Mouse (Mus musculus) heart, adult 10 weeks (tissue): ENCODE results near the gene Pklr. TPM values are rescaled to one million over a fixed set of nuclear protein-coding genes. Genes with fewer than 3 reads are reported as not detected.

Source experiments
- polyA plus RNA-seq: library from polyadenylated mRNA; stranded (reverse); fragments of 350-450 nt; fragmentation: Illumina TruSeq; extraction: RNeasy Lipid Tissue Mini Kit (QIAGEN cat#74804); gene quantifications from one replicate; pipeline ENCODE4 v1.2.3, GENCODE M21; 2014; ENCODE audit warnings: low read depth, low replicate concordance

Pklr gene
- polyA plus RNA-seq: not detected

GRCm38 (mm10) chr3:89135958-89136357 is at the start of gene Pklr:
Gene Pklr (plus strand): TSS chr3:89136142.

GRCm38 (mm10) chr3:89093175-89093574 is 42.8 kb upstream of the Pklr start, which contains the start of gene Rusc1:
Gene Rusc1 (minus strand): TSS chr3:89093311.

GRCm38 (mm10) chr3:89100811-89101210 is 35.1 kb upstream of the Pklr start, which contains the start of gene Gm43738:
Gene Gm43738 (minus strand): TSS chr3:89101099.

DNA sequence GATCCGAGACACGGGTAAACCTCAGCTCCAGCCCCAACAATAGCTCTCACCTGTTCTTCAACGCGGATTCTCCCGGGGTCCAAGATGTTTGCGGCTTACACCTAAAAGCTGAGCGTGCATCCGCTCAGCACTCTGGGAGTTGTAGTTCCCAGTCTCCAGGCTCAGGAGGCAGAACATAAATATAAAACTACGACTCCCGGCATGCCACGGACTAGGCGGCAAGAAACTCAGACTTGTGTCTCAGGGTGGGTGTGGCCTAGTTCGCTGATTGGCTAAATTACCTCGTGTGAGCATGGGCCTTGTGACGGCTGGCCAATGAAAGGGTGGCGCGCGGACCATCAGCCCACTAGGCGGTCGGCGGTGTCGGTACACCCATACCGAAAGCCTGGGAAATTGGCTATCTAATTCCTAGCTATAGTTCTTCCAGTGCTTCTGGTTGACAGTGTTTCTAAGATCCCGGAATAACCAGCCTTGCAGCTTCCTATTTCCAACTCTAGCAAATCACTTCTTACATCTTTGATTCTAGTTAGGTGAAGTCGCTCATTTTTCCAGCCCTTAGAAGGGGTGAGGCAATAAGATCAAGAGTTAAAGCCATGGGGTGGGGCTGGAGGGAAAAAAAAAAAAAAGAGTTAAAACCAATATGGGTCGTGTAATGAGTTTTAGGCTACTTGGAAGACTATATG is 34.0 kb upstream of the Pklr start, which contains the start of gene Fdps:
Gene Fdps (minus strand): TSS at position 148 of the 683 bp plus-strand sequence.

GRCm38 (mm10) chr3:89159616-89160344 is 23.8 kb downstream of the Pklr start, which contains the start of gene Hcn3:
Gene Hcn3 (minus strand): TSS chr3:89160196.

GRCm38 (mm10) chr3:89164506-89165267 is 28.7 kb downstream of the Pklr start, which contains the start of gene Clk2:
Gene Clk2 (plus strand): TSS chr3:89164795.

GRCm38 (mm10) chr3:89177242-89178106 is 41.5 kb downstream of the Pklr start, which contains the start of gene Scamp3:
Gene Scamp3 (plus strand): TSS chr3:89177473.

DNA sequence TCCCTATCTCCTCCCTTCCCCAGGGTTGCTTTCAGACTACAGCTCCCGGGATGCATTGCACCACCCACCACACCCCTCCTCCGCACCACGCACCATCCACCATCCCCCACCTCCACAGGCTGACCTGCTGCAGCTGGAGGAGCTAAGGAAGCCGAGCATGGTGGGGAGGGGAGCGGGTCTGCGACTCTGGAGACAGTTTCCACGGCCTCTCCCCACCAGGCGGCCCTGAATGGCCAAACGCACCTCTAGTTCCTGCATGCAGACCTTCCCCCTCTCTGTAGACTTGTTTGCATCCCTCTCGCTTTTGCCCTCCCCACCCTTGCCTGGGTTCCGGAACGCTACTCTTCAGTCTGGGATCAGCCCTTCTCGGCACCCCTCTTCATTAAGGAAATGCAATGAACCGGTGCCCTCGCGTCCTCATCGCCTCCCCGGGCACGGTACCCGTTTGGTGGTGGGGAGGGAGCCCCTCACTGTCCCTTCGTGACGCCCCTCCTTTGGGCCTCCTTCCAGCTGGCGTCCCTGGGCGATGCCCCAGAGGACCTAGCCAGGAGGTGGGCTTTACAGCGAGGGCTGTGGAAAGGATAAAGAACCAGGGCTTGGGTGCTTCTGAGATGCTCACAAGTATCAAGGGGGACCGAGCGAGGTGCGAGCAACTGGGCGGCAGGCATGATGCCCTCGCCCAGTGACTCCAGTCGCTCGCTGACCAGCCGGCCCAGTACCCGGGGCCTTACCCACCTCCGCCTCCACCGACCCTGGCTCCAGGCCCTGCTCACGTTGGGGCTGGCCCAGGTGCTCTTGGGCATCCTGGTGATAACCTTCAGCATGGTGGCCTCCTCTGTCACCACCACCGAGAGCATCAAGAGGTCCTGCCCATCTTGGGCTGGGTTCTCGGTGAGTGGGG is 47.4 kb downstream of the Pklr start, which contains the start of gene Fam189b:
Gene Fam189b (plus strand): TSS at position 86 of the 901 bp plus-strand sequence.

Other genes with a start within 250 kb of the Pklr start
- gene Msto1, start 222.1 kb upstream of the Pklr start, polyA plus RNA-seq: 15.1 TPM
- 20.1 TPM for gene Ash1l, start 185.5 kb upstream of the Pklr start, polyA plus RNA-seq
- 169 TPM for gene Dap3, start 185.0 kb upstream of the Pklr start, polyA plus RNA-seq
- 32.7 TPM for gene Rusc1, start 42.8 kb upstream of the Pklr start, polyA plus RNA-seq
- not detected for gene Gm43738, start 35.0 kb upstream of the Pklr start, polyA plus RNA-seq
- 25.7 TPM for gene Fdps, start 34.2 kb upstream of the Pklr start, polyA plus RNA-seq
- 0.73 TPM for gene Hcn3, start 24.1 kb downstream of the Pklr start, polyA plus RNA-seq
- gene Clk2, start 28.7 kb downstream of the Pklr start, polyA plus RNA-seq: 30.6 TPM
- gene Scamp3, start 41.3 kb downstream of the Pklr start, polyA plus RNA-seq: 52.7 TPM
- gene Fam189b, start 47.0 kb downstream of the Pklr start, polyA plus RNA-seq: 5.2 TPM
- 17.9 TPM for gene Gba, start 66.8 kb downstream of the Pklr start, polyA plus RNA-seq
- 12.0 TPM for gene Thbs3, start 79.0 kb downstream of the Pklr start, polyA plus RNA-seq
- gene Mtx1, start 90.9 kb downstream of the Pklr start, polyA plus RNA-seq: 78.4 TPM
- 0.18 TPM for gene Muc1, start 92.9 kb downstream of the Pklr start, polyA plus RNA-seq
- gene Krtcap2, start 109.8 kb downstream of the Pklr start, polyA plus RNA-seq: 57.1 TPM
- gene Trim46, start 110.2 kb downstream of the Pklr start, polyA plus RNA-seq: 1.0 TPM
- gene Dpm3, start 123.2 kb downstream of the Pklr start, polyA plus RNA-seq: 48.2 TPM
- 42.9 TPM for gene Slc50a1, start 134.4 kb downstream of the Pklr start, polyA plus RNA-seq
- gene Efna1, start 145.0 kb downstream of the Pklr start, polyA plus RNA-seq: 33.4 TPM
- gene Efna3, start 186.8 kb downstream of the Pklr start, polyA plus RNA-seq: not detected
- gene Efna4, start 201.9 kb downstream of the Pklr start, polyA plus RNA-seq: 0.37 TPM
- 92.6 TPM for gene Adam15, start 213.9 kb downstream of the Pklr start, polyA plus RNA-seq
- gene Dcst2, start 225.8 kb downstream of the Pklr start, polyA plus RNA-seq: not detected
- gene Dcst1, start 229.1 kb downstream of the Pklr start, polyA plus RNA-seq: not detected